Comparison of ENCODE assay signal across 8 mouse cellular contexts in the genomic region with DNA sequence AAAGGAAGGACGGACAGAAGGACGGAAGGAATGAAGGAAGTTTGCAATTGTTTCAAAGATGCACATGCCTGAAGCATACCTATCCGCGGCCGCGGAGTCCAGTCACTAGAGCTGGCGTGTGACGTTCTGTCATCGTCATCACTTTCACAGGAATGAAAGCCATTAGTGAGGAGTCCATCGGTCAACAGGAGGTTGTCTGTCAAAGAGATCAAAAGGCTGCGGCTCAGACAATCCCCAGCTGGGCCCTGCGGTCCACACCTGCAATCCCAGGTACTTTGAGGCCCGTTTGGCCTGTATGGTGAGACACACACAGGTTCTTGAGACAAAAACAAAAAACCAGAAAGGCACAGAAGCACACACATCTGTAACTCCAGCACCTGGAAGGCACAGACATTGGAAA. TPM values are rescaled to one million over a fixed set of nuclear protein-coding genes. Genes with fewer than 3 reads are reported as not detected.
DNase-seq lines count a peak whose midpoint lies in the region; ATAC-seq and TF ChIP-seq lines count a peak whose summit lies in the region.

No protein-coding gene starts in this region.

- TF ChIP-seq POLR2A in embryonic fibroblast, embryonic 13.5 days (IDR thresholded peaks at IDR 0.05; ENCODE audit: low read depth, low read length), result no peak

- H3K36me3 ChIP-seq in heart, embryonic 11.5 days (ENCODE audit: control insufficient read depth, insufficient read depth, low read length), result peaks cover 9% of the 10 kb centered on the region; the same call in 1 of the 2 replicates
- H3K36me3 ChIP-seq in midbrain, embryonic 13.5 days, result peaks cover 21% of the 10 kb centered on the region

- H3K27me3 ChIP-seq in heart, embryonic 11.5 days (ENCODE audit: control insufficient read depth, insufficient read depth, low read length), result no peaks in the 10 kb centered on the region
- H3K27me3 ChIP-seq in midbrain, embryonic 13.5 days, result no peaks in the 10 kb centered on the region

- peak overlapping the region; percentile 78 for H3K4me3 ChIP-seq in heart, embryonic 11.5 days (ENCODE audit: low read depth, low read length)
- peak overlapping the region; percentile 40 for H3K4me3 ChIP-seq in embryonic fibroblast, embryonic 13.5 days (ENCODE audit: insufficient read depth, low read length)
- peak overlapping the region; percentile 78 for H3K4me3 ChIP-seq in midbrain, embryonic 13.5 days (replicated peaks)

- H3K4me1 ChIP-seq in heart, embryonic 11.5 days (ENCODE audit: control insufficient read depth, insufficient read depth, low read length), result peaks cover 12% of the 10 kb centered on the region
- H3K4me1 ChIP-seq in embryonic fibroblast, embryonic 13.5 days (ENCODE audit: control insufficient read depth, insufficient read depth, low read length), result no peaks in the 10 kb centered on the region; the same call in 1 of the 2 replicates
- peaks cover 23% of the 10 kb centered on the region for H3K4me1 ChIP-seq in midbrain, embryonic 13.5 days (replicated peaks)

- peak overlapping the region; percentile 39; the same call in 1 of the 2 replicates for H3K9ac ChIP-seq in heart, embryonic 11.5 days (ENCODE audit: low read depth, low read length)
- H3K9ac ChIP-seq in midbrain, embryonic 13.5 days (replicated peaks), result peak overlapping the region; percentile 96

- no peak overlapping the region for H3K27ac ChIP-seq in heart, embryonic 11.5 days (ENCODE audit: low read depth, low read length)
- no peak overlapping the region for H3K27ac ChIP-seq in embryonic fibroblast, embryonic 13.5 days (ENCODE audit: insufficient read depth, low read length)
- no peak overlapping the region for H3K27ac ChIP-seq in midbrain, embryonic 13.5 days

- 39% methylated on average over 13 of the region's 13 CpGs for WGBS in heart, embryonic 11.5 days (ENCODE audit: insufficient replicate concordance)
- 63% methylated on average over 13 of the region's 13 CpGs for WGBS in midbrain, embryonic 13.5 days

- no peak for TF ChIP-seq CTCF in embryonic fibroblast, embryonic 13.5 days (IDR thresholded peaks at IDR 0.05; ENCODE audit: borderline replicate concordance, insufficient read depth, low read length)

- no peaks in the 10 kb centered on the region for H3K9me3 ChIP-seq in heart, embryonic 11.5 days (replicated peaks; ENCODE audit: control insufficient read depth, low read length)
- no peaks in the 10 kb centered on the region for H3K9me3 ChIP-seq in midbrain, embryonic 13.5 days

- no peak for ATAC-seq in heart, embryonic 11.5 days (replicated peaks; ENCODE audit: insufficient number of reproducible peaks, low FRiP score, low TSS enrichment)
- no peak for ATAC-seq in midbrain, embryonic 13.5 days
- no peak for ATAC-seq in megakaryocyte-erythroid progenitor cell, adult 5-6 weeks (replicated peaks; ENCODE audit: low FRiP score, low TSS enrichment, poor library complexity, severe bottlenecking)

- no peak for DNase-seq in heart, adult 9 months (ENCODE audit: low spot score in 2 of 2)
- peak; percentile 67 for DNase-seq in kidney, adult 9 months
- DNase-seq in thymus, postnatal 14 days, result no peak
- DNase-seq in frontal cortex, postnatal 25 days (ENCODE audit: low spot score in 2 of 2), result no peak

- peak overlapping the region; percentile 72 for H3K4me2 ChIP-seq in heart, embryonic 11.5 days
- H3K4me2 ChIP-seq in midbrain, embryonic 13.5 days (replicated peaks), result peak overlapping the region; percentile 58

RNA-seq across cellular contexts. Expression of gene Sirt1, which starts 44.6 kb away (rescaled TPM):
- polyA plus RNA-seq in heart, embryonic 11.5 days (2014; fragmentation: Nextera tagmentation; extraction: Ambion mirVana), result 5.6 and 6.0 TPM in 2 replicates
- 12.6 and 14.4 TPM in 2 replicates for polyA plus RNA-seq in embryonic fibroblast, embryonic 13.5 days (2011; ENCODE audit: insufficient read length, low read depth, missing spikeins)
- 5.5 and 5.8 TPM in 2 replicates for polyA plus RNA-seq in midbrain, embryonic 13.5 days (2015; fragmentation: Nextera tagmentation; extraction: Ambion mirVana)
- 29.8 and 39.3 TPM in 2 replicates for total RNA-seq in megakaryocyte-erythroid progenitor cell, adult 5-6 weeks (2014; fragmentation: Nextera tagmentation)
- 60.1 and 66.1 TPM in 2 replicates for total RNA-seq in megakaryocyte-erythroid progenitor cell, adult 5-6 weeks (2017)

RNA-seq across cellular contexts. Expression of gene Dnajc12, which starts 45.3 kb away (rescaled TPM):
- polyA plus RNA-seq in heart, embryonic 11.5 days (2014; fragmentation: Nextera tagmentation; extraction: Ambion mirVana), result 8.6 and 9.2 TPM in 2 replicates
- 3.5 and 4.6 TPM in 2 replicates for polyA plus RNA-seq in embryonic fibroblast, embryonic 13.5 days (2011; ENCODE audit: insufficient read length, low read depth, missing spikeins)
- polyA plus RNA-seq in midbrain, embryonic 13.5 days (2015; fragmentation: Nextera tagmentation; extraction: Ambion mirVana), result 15.9 and 21.7 TPM in 2 replicates
- 0.68 and 1.0 TPM in 2 replicates for total RNA-seq in megakaryocyte-erythroid progenitor cell, adult 5-6 weeks (2014; fragmentation: Nextera tagmentation)
- total RNA-seq in megakaryocyte-erythroid progenitor cell, adult 5-6 weeks (2017), result 2.5 and 2.8 TPM in 2 replicates
